ENCODE assay signal across 8 mouse cellular contexts in the genomic region with DNA sequence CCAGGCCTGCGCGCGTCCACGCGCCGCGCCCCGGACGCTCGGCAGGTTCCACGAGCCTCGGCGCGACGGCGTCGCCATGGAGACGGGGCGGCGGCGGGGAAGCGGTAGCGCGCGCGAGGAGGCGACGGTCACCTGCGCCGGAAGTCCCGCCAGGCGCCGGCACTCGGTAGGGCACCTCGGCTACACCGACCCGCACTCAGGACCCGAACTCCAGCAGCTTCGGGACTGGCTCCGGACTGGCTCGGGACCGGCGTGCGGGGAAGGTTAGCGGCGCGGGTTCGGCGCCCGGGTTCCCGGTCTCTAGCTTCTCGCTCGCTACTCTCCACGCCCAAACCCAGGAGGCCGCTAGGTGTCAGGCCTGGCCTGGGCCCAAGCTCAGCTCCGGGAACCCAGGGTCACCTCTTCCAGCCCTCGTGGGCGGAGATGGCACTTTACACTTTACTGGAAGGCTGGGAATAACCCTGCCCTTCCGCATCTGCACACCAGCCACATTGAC. TPM values are rescaled to one million over a fixed set of nuclear protein-coding genes. Genes with fewer than 3 reads are reported as not detected.
DNase-seq lines count a peak whose midpoint lies in the region; ATAC-seq and TF ChIP-seq lines count a peak whose summit lies in the region.

No protein-coding gene starts in this region.

- H3K4me3 ChIP-seq in forebrain, embryonic 11.5 days (ENCODE audit: low read depth, low read length) = peak overlapping the region; percentile 65
- H3K4me3 ChIP-seq in neural tube, embryonic 14.5 days (ENCODE audit: low read depth, low read length) = peak overlapping the region; percentile 61
- peak overlapping the region; percentile 55 for H3K4me3 ChIP-seq in thymus, adult 2 months (ENCODE audit: control insufficient read depth, insufficient read depth, low read length)

- no peak for TF ChIP-seq POLR2A in brain, embryonic 14.5 days (IDR thresholded peaks at IDR 0.05; ENCODE audit: borderline replicate concordance, extremely low read depth, insufficient read depth, insufficient read length, poor library complexity, severe bottlenecking)
- TF ChIP-seq POLR2A in thymus, adult 2 months (IDR thresholded peaks at IDR 0.05; ENCODE audit: control insufficient read depth, extremely low read depth, insufficient read depth, low read length, poor library complexity) = no peak

- no peaks in the 10 kb centered on the region for H3K9me3 ChIP-seq in forebrain, embryonic 11.5 days (ENCODE audit: control insufficient read depth, low read length)
- H3K9me3 ChIP-seq in neural tube, embryonic 14.5 days (ENCODE audit: control insufficient read depth, low read length) = no peaks in the 10 kb centered on the region

- 0 out of 2 replicates have a peak, but pooled peaks cover 2% of the 10 kb centered on the region for H3K4me1 ChIP-seq in forebrain, embryonic 11.5 days (replicated peaks; ENCODE audit: control insufficient read depth, insufficient read depth, low read length)
- peaks cover 8% of the 10 kb centered on the region; the same call in 1 of the 2 replicates for H3K4me1 ChIP-seq in neural tube, embryonic 14.5 days (ENCODE audit: control insufficient read depth, insufficient read depth, low read length)
- peaks cover 20% of the 10 kb centered on the region for H3K4me1 ChIP-seq in thymus, adult 2 months (replicated peaks; ENCODE audit: control insufficient read depth, insufficient read depth, low read length)

- under 1% methylated on average over 56 of the region's 59 CpGs for WGBS in forebrain, embryonic 11.5 days
- WGBS in neural tube, embryonic 14.5 days = under 1% methylated on average over 57 of the region's 59 CpGs
- WGBS in thymus, adult 2 months = 3% methylated on average over 57 of the region's 59 CpGs

- peak overlapping the region; percentile 97 for H3K4me2 ChIP-seq in forebrain, embryonic 11.5 days (ENCODE audit: low read depth, low read length, severe bottlenecking)
- H3K4me2 ChIP-seq in neural tube, embryonic 14.5 days (ENCODE audit: low read depth, low read length) = peak overlapping the region; percentile 84

- intact Hi-C loops in heart, postnatal 14 days (cut with DNase I) = loop anchor here (2.0 kb wide), 1 partner anchor 25 kb away; no protein-coding TSS in a partner anchor

- ATAC-seq in forebrain, embryonic 11.5 days (replicated peaks; ENCODE audit: low FRiP score) = peak; percentile 79
- peak; percentile 82 for ATAC-seq in neural tube, embryonic 14.5 days (ENCODE audit: low read depth)

- TF ChIP-seq CTCF in brain, embryonic 14.5 days (IDR thresholded peaks at IDR 0.05; ENCODE audit: borderline replicate concordance, extremely low read depth, insufficient read depth, insufficient read length) = peak; percentile 52; the same call in 1 of the 2 replicates
- TF ChIP-seq CTCF in thymus, adult 2 months (IDR thresholded peaks at IDR 0.05; ENCODE audit: borderline replicate concordance, control insufficient read depth, extremely low read depth, insufficient read depth, low read length, poor library complexity) = peak; percentile 47; the same call in 1 of the 2 replicates

- H3K27me3 ChIP-seq in forebrain, embryonic 11.5 days (ENCODE audit: control insufficient read depth, insufficient read depth, low read length) = no peaks in the 10 kb centered on the region
- 0 out of 2 replicates have a peak, but pooled peaks cover 3% of the 10 kb centered on the region for H3K27me3 ChIP-seq in neural tube, embryonic 14.5 days (ENCODE audit: control insufficient read depth, insufficient read depth, low read length)
- H3K27me3 ChIP-seq in thymus, adult 2 months (ENCODE audit: control insufficient read depth, insufficient read depth, low read length) = no peaks in the 10 kb centered on the region

- H3K27ac ChIP-seq in forebrain, embryonic 11.5 days (ENCODE audit: low read depth, low read length) = no peak overlapping the region; the same call in 1 of the 2 replicates
- H3K27ac ChIP-seq in neural tube, embryonic 14.5 days (ENCODE audit: low read depth, low read length) = 0 out of 2 replicates have a peak overlapping the region, but pooled peaks have one; percentile 22
- no peak overlapping the region for H3K27ac ChIP-seq in thymus, adult 2 months (ENCODE audit: control insufficient read depth, insufficient read depth, low read length)

- H3K36me3 ChIP-seq in forebrain, embryonic 11.5 days (ENCODE audit: control insufficient read depth, insufficient read depth, low read length) = no peaks in the 10 kb centered on the region
- no peaks in the 10 kb centered on the region for H3K36me3 ChIP-seq in neural tube, embryonic 14.5 days (ENCODE audit: control insufficient read depth, insufficient read depth, low read length)
- H3K36me3 ChIP-seq in thymus, adult 2 months (ENCODE audit: control insufficient read depth, insufficient read depth, low read length) = no peaks in the 10 kb centered on the region

- peak overlapping the region; percentile 69 for H3K9ac ChIP-seq in forebrain, embryonic 11.5 days (ENCODE audit: low read length)
- peak overlapping the region; percentile 63 for H3K9ac ChIP-seq in neural tube, embryonic 14.5 days (replicated peaks; ENCODE audit: low read depth, low read length)

- DNase-seq in CD4-positive, CD25-positive, alpha-beta regulatory T cell, adult 2 months (ENCODE audit: low read depth, low spot score) = peak; percentile 70
- peak; percentile 83 for DNase-seq in brain, embryonic 14.5 days (ENCODE audit: low read depth)
- peak; percentile 84 for DNase-seq in forebrain, embryonic 11.5 days (ENCODE audit: low spot score)
- DNase-seq in heart, postnatal 14 days = peak; percentile 80 to 81
- peak; percentile 67 for DNase-seq in layer of hippocampus, adult 18-20 months (ENCODE audit: low spot score in 2 of 2)
- DNase-seq in lung, adult 18-20 months = peak; percentile 87 to 90
- DNase-seq in thymus, adult 2 months = peak; percentile 55

RNA-seq across cellular contexts. Expression of a gene that starts 9.0 kb away (rescaled TPM):
- polyA plus RNA-seq in brain, embryonic 14.5 days (2012; rRNA removed) = 33.0 and 36.9 TPM in 2 replicates
- polyA plus RNA-seq in forebrain, embryonic 11.5 days (2014; fragmentation: Nextera tagmentation; extraction: Ambion mirVana) = 11.5 and 13.7 TPM in 2 replicates
- 10 to 100 TPM; 14.2 to 14.8 TPM for total RNA-seq in heart, postnatal 14 days (2021)
- total RNA-seq in layer of hippocampus, adult 18-20 months (2021) = 10 to 100 TPM; 48.7 to 64.4 TPM
- 37.7 and 38.1 TPM in 2 replicates for polyA plus RNA-seq in neural tube, embryonic 14.5 days (2014; fragmentation: Nextera tagmentation; extraction: Ambion mirVana)
- polyA plus RNA-seq in thymus, adult 2 months (2012; rRNA removed) = 6.1 and 9.4 TPM in 2 replicates

RNA-seq across cellular contexts. Expression of a gene that starts 23.6 kb away (rescaled TPM):
- 4.9 and 8.9 TPM in 2 replicates for polyA plus RNA-seq in brain, embryonic 14.5 days (2012; rRNA removed)
- 0.67 and 0.90 TPM in 2 replicates for polyA plus RNA-seq in forebrain, embryonic 11.5 days (2014; fragmentation: Nextera tagmentation; extraction: Ambion mirVana)
- total RNA-seq in heart, postnatal 14 days (2021) = 10 to 100 TPM; 28.7 to 31.6 TPM
- 1 to 10 TPM; 6.0 to 9.2 TPM for total RNA-seq in layer of hippocampus, adult 18-20 months (2021)
- polyA plus RNA-seq in neural tube, embryonic 14.5 days (2014; fragmentation: Nextera tagmentation; extraction: Ambion mirVana) = 4.0 and 4.1 TPM in 2 replicates
- polyA plus RNA-seq in thymus, adult 2 months (2012; rRNA removed) = 8.0 and 10.2 TPM in 2 replicates

RNA-seq across cellular contexts. Expression of a gene that starts 50.3 kb away (rescaled TPM):
- polyA plus RNA-seq in brain, embryonic 14.5 days (2012; rRNA removed) = not detected in 2 replicates
- not detected in 2 replicates for polyA plus RNA-seq in forebrain, embryonic 11.5 days (2014; fragmentation: Nextera tagmentation; extraction: Ambion mirVana)
- not detected for total RNA-seq in heart, postnatal 14 days (2021)
- not detected for total RNA-seq in layer of hippocampus, adult 18-20 months (2021)
- not detected in 2 replicates for polyA plus RNA-seq in neural tube, embryonic 14.5 days (2014; fragmentation: Nextera tagmentation; extraction: Ambion mirVana)
- polyA plus RNA-seq in thymus, adult 2 months (2012; rRNA removed) = not detected in 2 replicates
